Mouse (Mus musculus) embryo, embryonic 10 days (tissue): ENCODE measurements around the gene Pfas.
"Not testable (repeated sequence)": the region's sequence is repeated elsewhere in the genome, so short reads cannot be mapped to it uniquely, and the experiment has no call there.

ENCODE experiments used
- DNase-seq: peaks from one replicate; pipeline ENCODE4 v3.0.0-alpha.2; 2015; ENCODE audit warnings: low spot score

Gene Pfas

DNA sequence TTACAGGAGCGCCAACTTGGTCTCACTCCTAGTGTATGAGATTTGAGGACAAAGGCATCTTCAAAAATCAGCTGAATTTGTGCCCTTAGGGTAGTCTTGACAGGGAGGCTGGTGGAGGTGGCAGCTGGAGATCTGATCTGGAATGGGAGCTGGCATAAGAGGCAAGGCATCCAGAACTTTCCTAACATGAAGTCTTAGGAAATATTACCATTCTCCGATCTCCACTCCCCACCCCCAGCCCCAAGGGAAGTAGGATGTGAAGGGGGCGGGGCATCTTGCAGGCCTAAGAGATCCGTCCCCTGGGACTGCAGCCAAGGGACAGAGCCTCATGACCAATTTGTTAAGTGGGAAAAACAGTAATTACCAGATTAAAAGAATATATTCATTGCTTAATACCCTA lies 38.0 kb downstream of the Pfas start:
- no peak for DNase-seq

DNA sequence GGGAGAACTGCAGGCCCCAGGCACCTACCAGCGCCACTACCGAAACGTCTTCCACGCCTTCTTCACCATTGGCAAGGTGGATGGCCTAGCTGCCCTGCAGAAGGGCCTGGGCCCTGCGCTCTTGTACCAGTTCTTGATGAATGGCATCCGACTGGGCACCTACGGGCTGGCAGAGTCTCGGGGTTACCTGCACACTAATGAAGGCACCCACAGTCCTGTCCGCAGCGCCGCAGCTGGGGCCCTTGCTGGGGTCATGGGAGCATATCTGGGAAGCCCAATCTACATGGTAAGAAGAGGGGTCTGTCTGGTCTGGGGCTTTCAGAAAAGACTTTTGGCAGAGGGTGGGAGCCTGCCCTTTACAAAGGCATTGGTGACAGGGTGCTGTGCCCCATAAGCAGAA lies 39.5 kb downstream of the Pfas start:
- no peak for DNase-seq

DNA sequence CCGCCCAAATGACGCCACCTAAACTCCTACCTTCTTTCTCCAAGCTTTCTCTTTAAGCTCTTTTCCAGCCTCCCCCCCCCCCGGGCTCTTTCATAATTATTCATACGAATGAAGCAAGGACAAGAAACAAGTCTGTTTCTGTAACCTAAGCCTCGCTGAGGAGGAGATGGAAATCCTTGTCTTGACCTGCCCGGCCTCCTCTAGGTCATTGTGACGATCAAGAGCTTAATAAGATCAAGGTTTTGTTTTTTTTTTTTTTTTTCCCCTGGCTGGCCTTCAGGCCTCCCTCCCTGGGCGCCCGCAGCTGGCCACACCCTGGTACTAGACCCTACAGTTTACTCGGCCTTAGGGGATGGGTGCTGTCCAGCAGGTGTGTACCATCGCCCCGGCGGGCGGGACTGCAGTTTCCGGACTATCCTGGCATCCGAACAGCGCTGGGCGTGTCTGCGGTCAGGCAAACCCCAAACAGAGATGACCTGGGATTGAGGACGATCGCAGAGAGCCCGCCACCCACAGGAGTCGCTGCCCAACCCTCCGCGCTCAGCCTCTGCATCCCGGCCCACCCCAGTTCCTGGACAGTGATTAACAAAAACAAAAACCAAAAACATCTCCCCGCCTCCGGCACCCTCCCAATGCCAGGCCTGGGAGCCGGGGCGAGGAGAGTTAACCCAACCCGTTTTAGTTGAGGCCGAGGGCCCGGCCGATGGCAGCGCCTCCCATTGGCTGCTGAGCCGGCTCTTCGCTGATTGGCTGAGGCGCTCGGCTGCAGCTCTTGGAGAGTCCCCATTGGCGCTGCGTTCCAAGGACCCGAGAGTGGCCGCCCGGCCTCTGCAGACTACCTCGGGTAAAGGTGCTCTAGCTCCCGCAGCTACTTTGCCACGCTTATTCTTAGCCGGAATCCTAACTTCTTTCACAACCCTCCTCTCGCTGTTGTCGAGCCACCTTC lies 40.6 kb downstream of the Pfas start, which contains the start of gene Slc25a35:
Gene Slc25a35, plus strand, starts transcription at position 795 of the 946 bp plus-strand sequence.
- peak; percentile 93 for DNase-seq

DNA sequence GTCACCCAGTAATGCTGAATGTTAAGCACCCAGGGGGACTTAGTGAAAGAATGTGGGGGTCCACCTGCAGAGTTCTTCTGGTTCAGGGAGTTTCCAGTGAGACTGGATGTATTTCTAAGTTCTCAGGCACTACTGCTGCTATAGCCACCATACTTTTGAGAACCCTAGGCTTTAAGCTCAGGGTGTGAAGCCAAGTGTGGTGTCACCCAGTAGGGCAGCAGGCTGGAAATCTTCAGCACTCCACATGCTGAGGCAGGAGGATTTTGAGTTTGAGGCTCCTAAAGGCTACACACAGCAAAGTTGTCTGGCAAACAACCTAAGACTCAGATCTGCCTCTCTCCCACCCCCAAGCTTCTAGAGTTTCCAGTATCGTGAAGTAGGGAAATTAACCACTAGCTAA lies 41.7 kb downstream of the Pfas start:
- no peak for DNase-seq

DNA sequence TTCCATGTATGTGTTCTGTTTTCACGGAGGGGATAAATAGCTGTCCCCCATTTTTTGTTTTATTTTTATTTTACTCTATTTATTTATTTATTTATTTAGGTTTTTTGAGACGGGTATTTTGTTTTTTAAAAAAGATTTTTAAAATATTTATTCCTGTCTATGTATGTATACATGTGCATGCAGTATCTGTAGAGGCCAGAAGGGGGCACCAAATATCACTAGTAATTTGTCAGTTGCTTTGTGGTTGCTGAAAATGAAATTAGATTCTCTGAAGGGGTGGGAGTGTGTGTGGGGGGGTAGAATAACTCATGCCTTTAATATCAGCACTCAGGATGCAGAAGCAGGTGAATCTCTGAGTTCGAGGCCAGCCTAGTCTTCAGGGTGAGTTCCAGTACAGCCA lies 42.4 kb downstream of the Pfas start:
- peak; percentile 75 for DNase-seq

DNA sequence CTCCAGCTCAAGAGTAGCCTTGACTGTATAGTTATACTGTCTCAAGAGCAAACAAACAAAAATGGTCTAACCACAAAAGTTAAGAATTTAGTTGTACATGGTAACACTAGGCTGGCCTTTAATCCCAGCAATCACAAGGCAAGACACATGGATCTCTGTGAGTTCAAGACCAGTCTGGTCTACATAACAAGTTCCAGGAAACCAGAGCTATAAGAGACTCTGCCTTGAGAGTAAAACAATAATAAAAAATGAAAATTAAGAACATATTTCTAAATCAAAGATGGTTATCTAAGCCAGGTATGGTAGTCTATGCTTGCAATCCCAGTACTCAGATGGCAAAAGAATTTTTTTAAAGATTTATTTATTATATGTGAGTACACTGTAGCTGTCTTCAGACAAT lies 43.2 kb downstream of the Pfas start:
- no peak for DNase-seq

DNA sequence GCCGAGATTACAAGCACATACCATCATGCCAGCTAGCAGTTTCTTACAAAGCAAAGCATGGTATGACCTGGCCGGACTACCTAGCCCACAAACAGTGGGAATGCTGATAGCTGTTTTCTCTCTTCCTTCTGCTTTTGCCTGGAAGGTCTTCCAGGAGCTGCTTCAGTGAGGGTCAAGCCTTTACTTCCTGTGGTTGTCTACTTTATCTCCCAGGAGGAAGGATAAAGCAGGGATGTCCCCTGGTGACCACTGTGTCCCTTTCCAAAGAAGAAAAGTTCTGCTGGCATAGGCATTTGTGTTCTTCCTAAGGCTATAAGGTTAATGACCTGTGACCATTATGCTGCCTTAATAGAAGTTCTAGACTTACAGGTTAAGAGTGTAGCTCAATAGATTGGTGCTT lies 44.9 kb downstream of the Pfas start:
- DNase-seq, result no peak

DNA sequence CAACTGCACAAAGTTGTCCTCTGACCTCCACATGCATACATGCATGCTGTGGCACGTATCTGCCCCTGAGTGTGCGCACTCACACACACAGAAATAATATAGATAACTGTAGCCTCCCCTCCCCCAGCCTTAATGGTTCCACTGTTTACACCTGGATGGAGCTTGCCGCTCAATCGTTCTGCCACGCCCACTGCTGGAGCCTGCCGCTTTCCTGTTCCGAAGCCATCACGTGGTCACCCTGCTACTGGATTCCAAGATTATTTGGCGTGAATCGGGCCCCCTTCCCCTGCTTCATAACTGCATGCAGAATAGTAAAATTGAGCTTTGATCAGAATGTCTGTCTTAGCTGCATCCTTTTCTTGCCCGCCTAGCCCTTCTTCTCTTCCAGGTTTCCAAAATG lies 46.1 kb downstream of the Pfas start:
- DNase-seq, result not testable (repeated sequence)

DNA sequence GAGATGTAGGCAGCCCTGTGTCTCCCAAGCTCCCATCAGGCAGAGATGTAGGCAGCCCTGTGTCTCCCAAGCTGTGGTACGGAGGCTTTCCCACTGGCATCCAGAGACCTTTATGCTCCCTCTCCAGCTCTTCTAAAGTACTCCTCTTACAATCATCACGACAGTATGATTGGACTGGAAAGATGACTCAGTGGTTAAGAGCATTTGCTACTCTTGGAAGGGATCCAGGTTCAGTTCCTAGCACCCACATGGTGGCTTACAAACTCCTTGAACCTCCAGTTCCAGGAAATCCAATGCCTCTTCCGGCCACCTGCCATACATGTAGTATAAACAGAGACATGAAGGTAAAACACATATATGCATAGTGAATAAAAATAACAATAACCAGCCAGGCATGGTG lies 46.7 kb downstream of the Pfas start:
- no peak for DNase-seq

DNA sequence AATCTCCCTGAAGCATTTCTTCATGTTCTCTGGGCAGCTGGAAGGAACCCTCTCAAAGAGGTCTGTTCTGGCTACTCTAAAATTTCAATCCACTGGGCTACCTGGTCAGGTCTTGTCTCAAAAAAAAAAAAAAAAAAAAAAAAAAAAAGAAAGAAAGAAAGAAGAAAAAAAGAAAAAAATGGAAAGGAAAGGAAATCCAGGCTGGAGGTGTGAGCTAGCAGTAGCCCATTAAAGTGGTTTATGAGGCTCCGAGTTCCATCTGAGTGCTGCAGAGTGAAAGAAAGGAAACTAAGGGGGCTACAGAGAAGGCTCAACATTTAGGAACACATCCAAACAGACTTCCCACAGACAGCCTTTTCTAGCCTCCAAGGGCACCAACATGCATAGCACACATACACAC lies 50.3 kb downstream of the Pfas start:
- DNase-seq, result no peak

DNA sequence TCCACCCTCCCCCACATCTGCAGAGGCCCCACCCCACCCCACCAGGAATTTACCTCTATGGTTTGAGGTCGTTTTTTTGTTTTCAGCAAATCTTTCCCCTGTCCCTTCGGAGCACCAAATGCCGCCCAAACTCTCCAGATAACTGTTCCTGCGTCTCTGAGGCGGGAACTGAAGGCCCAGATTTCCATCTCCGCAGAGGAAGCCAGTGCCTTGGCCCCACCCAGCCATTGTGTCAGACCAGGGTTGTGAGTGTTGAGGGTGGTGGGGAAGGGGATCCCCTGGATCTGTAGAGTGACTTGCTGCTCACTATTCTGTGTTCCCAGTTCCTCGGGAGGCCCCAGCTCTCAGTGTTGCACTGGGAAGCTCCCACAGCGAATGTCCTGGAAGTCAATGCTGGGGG lies 51.0 kb downstream of the Pfas start, which contains the start of gene Arhgef15:
Gene Arhgef15, minus strand, starts transcription at position 173 of the 400 bp plus-strand sequence.
- DNase-seq, result no peak

DNA sequence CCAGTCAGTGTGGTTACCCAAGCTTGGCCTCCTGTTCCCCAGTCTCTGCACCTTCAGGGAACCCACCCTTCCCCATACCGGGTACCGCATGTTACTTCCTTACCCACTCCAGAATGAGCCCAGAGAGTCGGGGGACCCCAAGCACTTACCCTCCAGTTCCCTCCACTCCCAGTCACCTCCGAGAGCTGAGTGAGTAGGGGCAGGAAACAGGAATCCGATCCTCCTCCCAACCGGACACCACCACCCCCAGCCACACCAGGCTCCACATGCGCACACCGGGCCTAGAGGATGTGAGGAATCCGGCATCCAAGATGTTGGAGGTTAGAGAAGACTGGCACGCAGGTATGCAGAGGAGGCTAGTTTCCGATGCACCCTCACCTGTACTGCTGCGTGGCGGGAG lies 51.6 kb downstream of the Pfas start:
- peak; percentile 29 for DNase-seq

DNA sequence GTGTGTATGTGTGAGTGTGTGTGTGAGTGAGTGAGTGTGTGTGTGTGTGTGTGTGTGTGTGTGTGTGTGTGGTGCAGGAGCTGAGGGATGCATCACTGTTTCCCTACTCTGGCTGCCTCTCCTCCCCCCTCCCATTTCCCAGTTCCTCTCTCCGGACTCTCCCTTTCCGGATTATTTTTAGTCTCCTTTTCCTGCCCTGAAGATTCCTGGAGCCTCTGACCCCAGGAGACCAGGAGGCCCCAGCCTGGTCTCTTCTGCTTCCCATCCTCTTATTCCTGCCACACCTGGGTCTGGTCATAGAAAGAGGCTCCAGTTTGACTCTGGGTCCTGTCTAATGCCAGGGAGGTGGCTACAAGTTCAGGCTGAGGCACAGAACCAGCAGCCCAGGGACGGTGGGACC lies 52.2 kb downstream of the Pfas start:
- no peak for DNase-seq

DNA sequence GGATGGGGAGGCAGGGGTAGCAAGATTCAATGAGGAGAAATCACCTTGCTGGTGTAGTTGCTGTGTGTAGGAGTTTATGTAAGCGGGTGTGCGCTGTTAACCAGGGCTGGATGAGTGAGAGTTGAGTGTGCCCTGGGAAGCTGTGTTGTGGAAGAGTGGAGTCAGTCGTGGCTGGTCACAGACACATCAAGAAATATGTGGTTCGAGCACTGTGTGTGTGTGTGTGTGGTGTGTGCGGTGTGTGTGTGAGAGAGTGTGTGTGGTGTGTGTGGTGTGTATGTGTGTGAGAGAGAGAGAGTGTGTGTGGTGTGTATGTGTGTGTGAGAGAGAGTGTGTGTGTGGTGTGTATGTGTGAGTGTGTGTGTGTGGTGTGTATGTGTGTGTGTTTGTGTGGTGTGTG lies 52.8 kb downstream of the Pfas start:
- no peak for DNase-seq

DNA sequence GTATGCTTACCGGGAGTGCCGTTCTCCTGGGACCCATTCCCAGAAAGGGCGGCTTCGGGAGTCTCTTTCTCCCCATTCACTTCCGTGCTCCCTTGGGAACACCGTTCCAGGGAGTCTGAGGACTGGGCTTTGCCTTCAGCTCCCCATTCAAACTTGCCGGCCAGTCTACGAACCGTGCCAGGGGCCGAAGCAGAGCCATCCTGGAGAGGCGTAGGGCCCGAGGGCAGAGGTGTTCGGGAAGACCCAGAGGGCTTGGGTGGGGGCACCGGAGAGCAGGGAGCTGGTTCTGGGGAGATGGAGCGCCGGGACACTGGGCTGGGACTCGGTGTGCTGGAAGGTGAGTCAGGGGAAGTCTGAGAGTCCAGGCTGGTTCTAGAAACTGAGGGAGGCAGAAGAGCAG lies 53.9 kb downstream of the Pfas start:
- no peak for DNase-seq

DNA sequence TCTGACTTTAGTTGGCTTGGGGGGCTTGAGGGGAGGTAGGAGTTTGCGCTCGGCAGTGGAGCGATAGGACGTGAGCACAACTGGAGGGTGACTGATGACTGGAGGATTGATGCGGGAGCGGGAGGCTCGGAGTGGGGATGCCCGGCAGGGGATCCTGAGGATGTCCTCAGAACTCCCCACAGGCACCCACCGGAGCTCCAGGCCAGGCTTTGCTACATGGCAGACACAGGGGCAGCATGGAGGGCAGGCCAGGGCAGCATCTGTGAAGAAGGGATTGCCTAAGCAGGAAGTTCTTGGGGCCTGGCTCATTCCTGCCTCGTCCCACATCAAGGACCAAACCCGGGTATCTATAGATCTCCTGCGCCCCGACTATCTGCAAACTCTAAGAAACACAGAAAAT lies 54.4 kb downstream of the Pfas start:
- no peak for DNase-seq

DNA sequence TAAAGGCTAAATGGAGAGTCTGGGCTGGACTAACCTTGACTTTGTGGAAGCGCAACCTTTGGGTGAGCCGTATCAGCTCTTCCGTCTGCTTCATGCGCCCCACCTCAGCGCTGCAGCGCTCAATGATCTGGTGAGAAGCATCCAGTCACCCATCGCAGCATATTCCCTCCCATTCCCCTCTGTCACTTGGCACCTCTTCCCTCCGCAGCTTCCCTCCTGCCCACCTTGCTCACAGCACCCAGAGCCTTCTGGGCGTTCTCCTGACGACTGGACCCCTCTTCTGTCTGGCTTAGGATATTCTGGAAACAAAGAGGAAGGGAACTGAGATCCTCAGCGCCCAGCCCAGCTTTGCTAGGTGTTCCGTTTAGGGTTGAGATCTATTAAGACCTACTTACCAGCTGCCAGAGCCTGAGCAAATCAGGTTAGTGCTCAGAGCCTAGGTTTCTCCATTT lies 60.7 kb downstream of the Pfas start:
- DNase-seq, result no peak

DNA sequence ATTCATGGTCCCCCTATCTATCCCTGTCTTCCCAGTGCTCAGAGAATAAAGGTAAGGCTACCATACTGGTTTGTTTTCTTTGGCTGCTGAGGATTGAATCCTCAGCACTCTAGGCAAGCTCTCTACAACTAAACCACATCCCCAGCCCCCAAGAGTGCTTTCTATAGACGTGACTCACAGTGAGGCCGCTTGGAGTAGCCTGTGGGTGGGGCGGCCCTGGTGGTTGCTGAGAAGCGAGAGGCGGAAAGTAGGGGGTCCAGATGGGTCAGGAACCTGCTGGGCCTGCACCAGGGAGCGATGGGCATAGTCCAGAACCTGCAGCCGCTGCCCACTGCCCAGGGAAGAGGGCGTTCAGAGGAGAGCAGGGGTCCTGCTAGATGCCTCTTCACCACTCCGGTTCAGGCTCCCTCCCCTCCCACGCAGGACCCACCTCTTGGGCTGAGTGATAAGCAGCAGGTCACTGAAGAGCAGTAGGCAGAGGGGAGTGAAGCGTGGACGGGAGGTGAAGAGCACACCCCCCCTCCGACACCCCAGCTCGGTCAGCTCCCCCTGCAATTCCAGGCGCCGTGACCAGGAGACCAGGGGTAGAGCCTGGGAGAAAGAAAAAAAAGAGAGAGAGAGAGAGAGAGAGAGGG lies 61.3 kb downstream of the Pfas start:
- DNase-seq, result no peak

DNA sequence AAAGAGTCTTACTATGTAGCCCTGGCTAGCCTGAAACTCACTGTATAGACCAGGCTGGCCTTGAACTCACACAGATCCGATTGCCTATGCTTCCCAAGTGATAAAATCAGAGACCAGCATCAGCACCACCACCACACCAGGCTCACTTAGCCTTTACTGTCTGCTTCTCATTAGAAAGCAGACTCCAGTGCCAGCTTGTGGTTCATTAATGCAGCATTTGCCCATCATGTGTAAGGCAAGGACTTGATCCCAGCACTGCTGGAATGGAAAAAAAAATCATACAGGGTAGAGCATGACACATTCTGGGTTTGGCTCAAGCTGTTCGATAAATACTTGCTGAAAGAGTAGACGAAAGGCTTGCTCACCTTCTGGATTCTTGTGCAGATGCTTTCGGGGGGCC lies 62.3 kb downstream of the Pfas start:
- DNase-seq, result no peak

DNA sequence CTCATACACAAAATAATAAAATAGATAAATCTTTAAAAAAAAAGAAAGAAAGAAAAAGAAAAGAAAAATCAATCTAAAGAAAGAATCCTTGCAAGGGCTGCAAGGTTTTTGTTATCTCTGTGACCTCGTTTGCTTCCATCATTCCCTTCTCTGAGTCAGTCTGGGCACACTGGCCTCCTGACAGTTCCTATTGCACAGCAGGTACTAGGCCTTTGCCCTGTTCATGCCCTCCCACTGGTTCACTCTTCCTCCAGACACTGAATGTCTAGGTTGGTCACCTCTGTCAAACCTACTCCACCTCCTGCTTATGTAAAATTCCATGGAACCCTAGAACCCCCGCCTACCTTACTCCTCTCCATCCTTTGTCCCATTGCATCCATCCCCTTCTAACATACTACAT lies 63.0 kb downstream of the Pfas start:
- DNase-seq, result no peak

DNA sequence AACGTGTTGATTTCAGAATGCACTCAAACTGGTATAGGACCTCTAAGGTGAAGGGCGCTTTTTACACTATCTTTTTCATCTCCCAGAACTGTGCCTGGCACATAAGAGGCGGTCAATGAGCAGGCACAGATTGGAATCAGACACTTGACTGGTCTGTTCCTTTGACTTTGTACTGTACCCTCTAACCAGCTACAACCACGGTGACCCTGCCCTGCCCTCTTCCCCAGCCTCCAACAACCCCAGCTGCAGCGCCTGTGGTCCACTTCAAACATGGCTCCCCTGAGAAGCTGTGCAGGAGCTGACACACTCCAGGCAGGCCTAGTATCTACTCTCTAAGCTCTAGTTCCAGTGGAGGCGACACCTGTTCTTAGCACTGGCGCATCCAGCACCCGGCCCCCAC lies 65.5 kb downstream of the Pfas start:
- no peak for DNase-seq

DNA sequence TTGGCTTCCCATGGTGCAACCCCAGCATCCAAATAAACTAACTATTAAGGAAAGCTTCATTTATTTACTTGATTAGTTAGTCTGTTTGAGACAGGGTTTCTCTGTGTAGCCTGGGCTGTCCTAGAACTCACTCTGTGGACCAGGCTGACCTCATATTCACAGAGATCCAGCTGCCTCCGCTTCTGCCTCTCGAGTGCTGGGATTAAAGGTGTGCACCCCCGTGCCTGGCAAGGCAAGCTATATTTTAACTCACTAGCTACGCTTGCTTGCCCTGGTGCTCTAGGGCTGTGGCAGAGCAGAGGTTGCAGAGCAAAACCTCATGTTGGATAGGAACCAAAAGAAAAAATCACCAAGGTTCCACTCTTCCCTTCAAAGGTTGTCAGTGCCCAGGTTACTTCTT lies 67.7 kb downstream of the Pfas start:
- DNase-seq, result no peak
